Mouse (Mus musculus): ENCODE measurements around the gene Gm6351. TPM values are rescaled to one million over a fixed set of nuclear protein-coding genes. Genes with fewer than 3 reads are reported as not detected.
"Not testable (repeated sequence)": the region's sequence is repeated elsewhere in the genome, so short reads cannot be mapped to it uniquely, and the experiment has no call there.

The Gm6351 gene
- total RNA-seq (2021), result not detected
- long read RNA-seq, experiment 1, result 0 reads
- long read RNA-seq, experiment 2, result 0 reads

DNA sequence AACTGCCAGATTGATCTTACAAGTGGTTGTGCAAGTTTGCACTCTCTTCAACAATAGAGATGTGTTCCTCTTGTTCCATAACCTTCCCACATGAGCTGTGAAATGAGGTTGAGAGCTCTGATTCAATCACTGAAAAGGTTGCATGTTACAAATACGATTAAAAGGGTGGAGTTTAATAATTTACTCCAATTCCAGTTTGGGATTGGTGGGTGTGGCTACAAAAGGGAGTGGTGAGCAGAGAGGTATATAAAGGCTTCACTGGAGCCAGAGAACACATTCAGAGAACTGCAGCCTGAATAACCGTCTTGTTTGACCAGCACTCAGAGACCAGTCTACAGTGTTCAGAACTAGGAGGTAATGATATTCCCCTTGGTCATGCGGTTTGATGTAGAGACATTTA lies at the start of gene Gm6351:
Gene Gm6351, plus strand, starts transcription at position 301 of the 400 bp plus-strand sequence.
- intact Hi-C loops (cut with DNase I); DNase-seq (ENCODE audit: low spot score in 2 of 2): not testable (repeated sequence)

DNA sequence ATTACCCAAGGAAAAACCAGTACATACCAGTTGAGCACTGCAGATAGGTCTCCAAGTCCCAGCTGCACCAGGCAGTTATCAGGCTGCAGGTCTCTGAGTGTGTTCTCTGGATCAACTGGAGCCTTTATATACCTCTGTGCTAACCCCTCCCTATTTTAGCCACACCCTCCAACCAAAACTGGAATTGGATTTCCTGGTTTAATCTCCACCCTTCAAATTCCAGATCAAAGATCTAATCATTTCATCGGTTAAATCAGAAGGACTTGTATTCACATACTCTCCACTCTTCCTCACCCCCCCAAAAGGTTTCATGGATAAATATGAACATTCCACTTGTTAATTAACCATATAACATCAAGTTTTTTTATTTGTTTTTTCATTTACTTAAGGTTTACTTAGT lies 5.7 kb upstream of the Gm6351 start, which contains the start of gene BC061212:
Gene BC061212, minus strand, starts transcription at position 101 of the 400 bp plus-strand sequence.
- DNase-seq (ENCODE audit: low spot score in 2 of 2); intact Hi-C loops (cut with DNase I): not testable (repeated sequence)

Other genes starting within 250 kb of the Gm6351 start
- gene Gm7792, start 232.6 kb upstream of the Gm6351 start, total RNA-seq (2021), result not detected
- gene Gm16429, start 147.3 kb upstream of the Gm6351 start, total RNA-seq (2021), result not detected
- not detected for gene BC061212, start 5.8 kb upstream of the Gm6351 start, total RNA-seq (2021)
- gene Gm3106, start 141.6 kb downstream of the Gm6351 start, total RNA-seq (2021), result not detected
- gene A430089I19Rik, start 230.4 kb downstream of the Gm6351 start, total RNA-seq (2021), result not detected
- gene Gm6502, start 238.1 kb downstream of the Gm6351 start, total RNA-seq (2021), result not detected